Mouse (Mus musculus) kidney, postnatal 25 days (tissue): ENCODE results near the gene Dkk3.
A peak's percentile ranks its signal among the peaks of the same experiment; 100 is the strongest.

Experiments
- DNase-seq, 2 experiments: peaks; one replicate each; pipeline ENCODE4 v3.0.0; 2021; ENCODE audit warnings: mixed read lengths in 2 of 2

Gene Dkk3

GRCm38 (mm10) chr7:112158942-112159341, at the start of gene Dkk3:
Dkk3 (minus strand) TSS chr7:112159057.
- DNase-seq: peak; percentile 44 to 68

GRCm38 (mm10) chr7:112207717-112208116, 48.9 kb upstream of the Dkk3 start:
- DNase-seq: no peak

- DNase-seq: no peak
These were observed 46.7 kb upstream of the Dkk3 start for GRCm38 (mm10) chr7:112205513-112205912.

GRCm38 (mm10) chr7:112204380-112204963, 45.6 kb upstream of the Dkk3 start:
- no peak for DNase-seq

- no peak for DNase-seq
These were observed 45.1 kb upstream of the Dkk3 start for GRCm38 (mm10) chr7:112203937-112204336.

GRCm38 (mm10) chr7:112202843-112203242, 44.0 kb upstream of the Dkk3 start:
- DNase-seq: no peak

- no peak for DNase-seq
These were observed 43.3 kb upstream of the Dkk3 start for GRCm38 (mm10) chr7:112202194-112202593.

GRCm38 (mm10) chr7:112200761-112201160, 41.9 kb upstream of the Dkk3 start:
- no peak for DNase-seq

GRCm38 (mm10) chr7:112199343-112199742, 40.5 kb upstream of the Dkk3 start:
- no peak for DNase-seq

GRCm38 (mm10) chr7:112197461-112197860, 38.6 kb upstream of the Dkk3 start:
- DNase-seq: no peak

GRCm38 (mm10) chr7:112194286-112194685, 35.4 kb upstream of the Dkk3 start:
- DNase-seq: no peak

GRCm38 (mm10) chr7:112192778-112193177, 33.9 kb upstream of the Dkk3 start:
- no peak for DNase-seq

- no peak for DNase-seq
These were observed 33.4 kb upstream of the Dkk3 start for GRCm38 (mm10) chr7:112192237-112192636.

- DNase-seq: no peak
These were observed 28.9 kb upstream of the Dkk3 start for GRCm38 (mm10) chr7:112187536-112188459.

GRCm38 (mm10) chr7:112186871-112187270, 28.0 kb upstream of the Dkk3 start:
- no peak for DNase-seq

GRCm38 (mm10) chr7:112185226-112185745, 26.4 kb upstream of the Dkk3 start:
- peak; percentile 62 to 79 for DNase-seq

GRCm38 (mm10) chr7:112184519-112185225, 25.8 kb upstream of the Dkk3 start:
- DNase-seq: peak in 1 of 2 experiments; percentile 20

GRCm38 (mm10) chr7:112183258-112183841, 24.5 kb upstream of the Dkk3 start:
- peak; percentile 87 to 92 for DNase-seq

- DNase-seq: peak; percentile 88 to 91
These were observed 21.4 kb upstream of the Dkk3 start for GRCm38 (mm10) chr7:112180235-112180705.

GRCm38 (mm10) chr7:112176627-112177026, 17.8 kb upstream of the Dkk3 start:
- no peak for DNase-seq

- DNase-seq: no peak
These were observed 13.8 kb upstream of the Dkk3 start for GRCm38 (mm10) chr7:112172669-112173068.

- no peak for DNase-seq
These were observed 11.3 kb upstream of the Dkk3 start for GRCm38 (mm10) chr7:112169955-112170692.
